Mouse (Mus musculus) layer of hippocampus, postnatal 10 days (tissue): ENCODE data around the gene Idi2. TPM values are rescaled to one million over a fixed set of nuclear protein-coding genes. Genes with fewer than 3 reads are reported as not detected.
A peak's percentile ranks its signal among the peaks of the same experiment; 100 is the strongest.
"Not testable (repeated sequence)": the region's sequence is repeated elsewhere in the genome, so short reads cannot be mapped to it uniquely, and the experiment has no call there.

Source experiments
- DNase-seq, 2 experiments: peaks; one replicate each; pipeline ENCODE4 v3.0.0; 2021; ENCODE audit warnings: low spot score in 2 of 2
- microRNA-seq, 2 experiments: library from miRNA; unstranded; fragments of <30 nt; microRNA quantifications; one replicate each; pipeline ENCODE4 v1.2.0; 2021
- total RNA-seq, 2 experiments: library from RNA; stranded (reverse); gene quantifications; 2 replicates each; pipeline ENCODE4 v1.2.3; 2021

The Idi2 gene
- total RNA-seq, 2 experiments from 2014 or later: not detected

GRCm38 (mm10) chr13:8995990-8996786 lies 43.5 kb downstream of the Idi2 start, which contains the start of gene Gtpbp4:
TSS of gene Gtpbp4 (minus strand) at chr13:8996083.
- DNase-seq: peak; percentile 96

- not testable (repeated sequence) for DNase-seq
Measured at GRCm38 (mm10) chr13:8997221-8997620, 44.6 kb downstream of the Idi2 start.

GRCm38 (mm10) chr13:8999464-8999863 lies 46.8 kb downstream of the Idi2 start:
- no peak for DNase-seq

- no peak for DNase-seq
Measured at GRCm38 (mm10) chr13:9003306-9003705, 50.6 kb downstream of the Idi2 start.

Small RNAs within 50 kb of the gene (microRNA-seq; reads per million reads assigned to microRNA genes)
- 0 reads per million in 2 experiments for gene Gm22750

Other genes starting within 250 kb of the Idi2 start
- gene Wdr37, start 81.0 kb upstream of the Idi2 start, total RNA-seq: 10 to 100 TPM; 85.6 to 86.1 TPM
- 10 to 100 TPM; 60.3 to 64.6 TPM for gene Idi1, start 67.4 kb upstream of the Idi2 start, total RNA-seq
- not detected for gene Gm9745, start 4.6 kb upstream of the Idi2 start, total RNA-seq
- gene Gtpbp4, start 43.2 kb downstream of the Idi2 start, total RNA-seq: 10 to 100 TPM; 43.2 to 43.4 TPM
- gene Larp4b, start 141.0 kb downstream of the Idi2 start, total RNA-seq: 10 to 100 TPM; 95.8 to 98.1 TPM